Mouse (Mus musculus) layer of hippocampus, adult 2 months (tissue): ENCODE measurements around the gene Serpina9. TPM values are rescaled to one million over a fixed set of nuclear protein-coding genes. Genes with fewer than 3 reads are reported as not detected.

Source experiments
- DNase-seq, 2 experiments: peaks; one replicate each; pipeline ENCODE4 v3.0.0; 2022; ENCODE audit warnings: low spot score in 2 of 2
- H3K27ac ChIP-seq: fragments of 200-600 bp; 2 replicates; pipeline ENCODE4 v1.8.1; 2022
- H3K4me3 ChIP-seq: fragments of 200-600 bp; 2 replicates; pipeline ENCODE4 v1.8.1; 2022; ENCODE audit warnings: mild to moderate bottlenecking
- CTCF ChIP-seq: fragments of 200-600 bp; conservative IDR thresholded peaks from 2 replicates; pipeline ENCODE4 v1.8.1; 2022; ENCODE audit warnings: antibody characterized with exemption, mild to moderate bottlenecking, moderate library complexity
- long read RNA-seq, 2 experiments: library from polyadenylated mRNA; stranded (forward); transcript quantifications; one replicate each; pipeline ENCODE4 v2.0.0; 2021; ENCODE audit warnings: borderline mapping rate in 2 of 2
- total RNA-seq, 2 experiments: library from RNA; stranded (reverse); gene quantifications; 2 replicates each; pipeline ENCODE4 v1.2.3; 2021

Serpina9 gene
- total RNA-seq: not detected
- long read RNA-seq, experiment 1: 0 reads
- long read RNA-seq, experiment 2: 0 reads

DNA sequence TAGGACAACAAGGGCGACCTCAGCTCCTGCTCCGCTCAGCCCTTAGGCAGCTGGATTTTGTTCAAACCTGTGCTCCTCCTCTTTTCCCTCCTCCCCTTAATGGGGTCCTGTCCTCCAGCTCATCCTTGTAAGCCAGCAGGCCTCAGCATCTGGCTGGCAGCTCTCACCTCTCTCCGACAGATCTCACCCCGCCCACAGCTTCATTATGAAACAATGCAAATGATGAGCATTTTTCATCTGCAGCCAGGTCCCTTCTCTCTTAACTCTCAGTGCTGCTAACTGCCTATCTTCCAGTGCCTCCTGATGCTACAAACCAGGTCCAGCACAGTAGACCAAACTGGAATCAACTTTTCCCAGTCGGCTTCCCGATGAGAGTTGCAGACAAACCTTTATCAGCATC, at the start of gene Serpina9:
TSS of gene Serpina9 (minus strand) at position 136 of the 400 bp plus-strand sequence.
- no peak within 1 kb of the TSS for H3K27ac ChIP-seq
- no peak for TF ChIP-seq CTCF
- no peak within 1 kb of the TSS for H3K4me3 ChIP-seq
- no peak for DNase-seq

- DNase-seq: no peak
- H3K27ac ChIP-seq: no peak overlapping the region
- no peak for TF ChIP-seq CTCF
- H3K4me3 ChIP-seq: no peak overlapping the region
Observed at GRCm38 (mm10) chr12:104061862-104062261, 48.3 kb upstream of the Serpina9 start.

- TF ChIP-seq CTCF: no peak
- Histone ChIP-seq H3K27ac (no peak overlapping the region), H3K4me3 (no peak overlapping the region)
- no peak for DNase-seq
Observed at GRCm38 (mm10) chr12:104060126-104060525, 46.6 kb upstream of the Serpina9 start.

GRCm38 (mm10) chr12:104057531-104057930, 44.0 kb upstream of the Serpina9 start:
- no peak overlapping the region for H3K27ac ChIP-seq

GRCm38 (mm10) chr12:104057050-104057449, 43.5 kb upstream of the Serpina9 start:
- no peak for TF ChIP-seq CTCF
- no peak overlapping the region for H3K4me3 ChIP-seq
- DNase-seq: peak in 1 of 2 experiments; percentile 58
- no peak overlapping the region for H3K27ac ChIP-seq

More at GRCm38 (mm10) chr12:104057531-104057930, 44.0 kb upstream of the Serpina9 start:
- DNase-seq: no peak
- no peak overlapping the region for H3K4me3 ChIP-seq
- no peak for TF ChIP-seq CTCF

DNA sequence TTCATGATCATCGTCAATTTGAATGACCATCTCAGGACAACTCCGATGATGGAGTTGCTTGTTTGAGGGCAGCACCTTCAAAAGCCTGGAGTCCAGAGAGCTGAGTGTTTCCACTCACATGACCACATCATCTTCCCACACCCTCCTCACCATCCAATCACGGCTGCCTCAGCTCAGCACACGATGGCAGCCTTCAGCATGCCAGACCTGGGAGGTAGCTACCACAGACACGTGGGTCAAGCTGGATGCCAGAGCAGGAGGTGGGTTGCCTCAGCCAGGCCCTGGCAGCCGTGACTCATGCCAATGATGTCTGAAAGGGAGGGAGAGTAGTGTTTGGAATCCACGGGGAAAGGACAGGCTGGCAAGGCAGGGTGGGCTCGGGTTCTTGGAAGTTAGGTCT, 42.2 kb upstream of the Serpina9 start:
- no peak overlapping the region for H3K4me3 ChIP-seq
- no peak overlapping the region for H3K27ac ChIP-seq
- DNase-seq: no peak
- no peak for TF ChIP-seq CTCF

DNA sequence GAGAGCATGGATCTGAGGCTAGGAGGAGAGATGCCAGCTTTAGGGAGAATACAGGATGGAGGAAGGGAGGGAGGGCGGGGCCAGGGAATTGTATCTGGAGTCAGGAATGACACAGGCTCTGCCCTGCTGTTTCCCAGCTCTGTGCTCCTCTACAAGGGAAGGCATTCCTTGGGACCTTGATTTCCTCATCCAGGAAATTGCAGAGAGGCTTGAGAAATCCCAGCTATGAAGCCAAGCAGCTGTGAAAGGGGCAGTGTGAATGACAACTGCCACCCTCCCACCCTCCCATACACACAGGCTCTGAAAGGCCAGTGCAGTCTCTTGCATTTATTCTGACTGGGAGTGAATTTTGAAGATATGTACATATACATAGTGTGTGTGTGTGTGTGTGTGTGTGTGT, 40.4 kb upstream of the Serpina9 start:
- no peak for TF ChIP-seq CTCF
- Histone ChIP-seq H3K4me3 (no peak overlapping the region), H3K27ac (no peak overlapping the region)
- no peak for DNase-seq

DNA sequence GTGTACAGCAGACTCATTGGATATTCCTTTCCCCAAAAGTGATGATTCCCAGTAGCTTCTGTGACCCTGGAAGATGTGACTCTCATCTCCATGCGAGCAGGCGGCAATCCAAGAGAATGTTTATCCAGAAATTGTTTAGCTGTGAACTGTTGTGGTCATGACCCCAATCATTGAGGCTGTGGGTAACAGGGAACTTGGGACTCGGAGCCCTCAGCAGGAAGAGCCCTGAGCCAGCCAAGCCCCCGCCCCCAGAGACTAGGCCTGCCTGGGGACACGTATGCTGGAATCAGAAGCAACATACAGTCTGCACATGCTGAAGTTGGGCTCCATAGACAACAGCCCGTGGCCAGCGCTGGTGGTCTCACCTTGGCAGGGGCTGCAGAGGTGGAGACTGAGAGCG, 32.2 kb upstream of the Serpina9 start:
- no peak for DNase-seq
- H3K27ac ChIP-seq: no peak overlapping the region
- no peak for TF ChIP-seq CTCF
- no peak overlapping the region for H3K4me3 ChIP-seq

DNA sequence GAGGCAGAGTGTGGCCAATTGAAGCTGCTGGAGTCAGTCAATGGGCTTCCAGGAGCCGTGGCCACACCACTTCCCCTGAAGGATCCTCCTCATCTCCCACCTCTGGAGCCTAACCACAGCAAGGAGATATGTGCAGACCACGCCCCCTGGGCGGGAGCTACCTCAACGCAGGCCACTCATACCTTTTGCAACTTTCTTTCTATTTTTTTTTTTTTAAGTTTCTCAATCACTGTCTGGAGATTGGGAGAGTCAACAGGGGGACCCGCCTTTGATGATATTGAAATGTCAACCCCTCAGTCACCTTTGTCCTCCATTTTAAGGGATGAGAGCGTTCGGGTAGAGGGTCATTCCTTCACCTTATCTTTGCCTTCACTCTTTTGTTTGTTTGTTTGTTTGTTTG, 30.8 kb upstream of the Serpina9 start, which contains the start of gene Serpina12:
TSS of gene Serpina12 (minus strand) at position 101 of the 400 bp plus-strand sequence.
- no peak for DNase-seq
- no peak for TF ChIP-seq CTCF
- H3K27ac ChIP-seq: no peak within 1 kb of the TSS
- H3K4me3 ChIP-seq: no peak within 1 kb of the TSS

DNA sequence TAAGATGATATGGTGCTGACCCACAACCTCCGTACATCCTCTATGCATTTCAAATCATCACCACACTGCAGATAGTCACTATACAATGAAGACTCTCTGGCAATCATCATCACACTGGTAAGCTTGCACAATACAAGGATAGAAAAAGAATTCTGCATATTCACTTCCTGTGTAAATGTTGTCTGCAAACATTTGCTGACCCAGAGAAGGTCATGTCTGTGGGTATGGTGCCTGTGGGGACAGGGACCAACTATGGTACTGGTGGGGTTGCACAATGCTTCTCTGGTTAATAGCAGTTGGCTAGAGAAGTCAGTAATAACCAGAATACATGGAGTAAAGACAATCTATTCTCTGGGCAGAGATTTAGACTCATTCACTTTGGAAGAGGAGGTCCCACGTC, 29.2 kb upstream of the Serpina9 start:
- TF ChIP-seq CTCF: no peak
- Histone ChIP-seq H3K27ac (no peak overlapping the region), H3K4me3 (no peak overlapping the region)
- no peak for DNase-seq

DNA sequence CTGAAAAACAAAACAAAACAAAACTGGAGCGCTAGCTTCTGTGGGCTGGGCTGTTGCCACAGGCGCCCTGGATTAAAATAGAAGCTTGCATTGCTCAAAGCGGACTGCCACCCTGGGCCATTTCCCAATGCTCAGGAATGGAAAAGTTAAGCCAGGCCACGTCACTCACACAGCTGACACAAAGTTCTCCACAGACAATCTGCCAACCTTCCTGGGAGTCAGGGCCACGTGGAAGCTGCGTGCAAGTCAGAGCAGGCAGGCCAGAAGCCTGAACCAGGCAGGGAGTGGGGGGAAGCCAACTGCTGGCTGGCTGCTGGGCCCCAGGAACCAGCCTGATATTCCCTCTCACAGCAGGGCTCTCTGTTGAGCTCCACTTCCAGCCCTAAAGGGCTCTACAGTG, 27.8 kb upstream of the Serpina9 start:
- DNase-seq: peak; percentile 50 to 69
- peak overlapping the region; percentile 66; the same call in 1 of the 2 replicates for H3K27ac ChIP-seq
- TF ChIP-seq CTCF: no peak
- no peak overlapping the region for H3K4me3 ChIP-seq

- Histone ChIP-seq H3K4me3 (no peak overlapping the region), H3K27ac (no peak overlapping the region)
- DNase-seq: no peak
- no peak for TF ChIP-seq CTCF
Observed at GRCm38 (mm10) chr12:104038181-104038580, 24.6 kb upstream of the Serpina9 start.

- no peak for TF ChIP-seq CTCF
- DNase-seq: no peak
- H3K27ac ChIP-seq: no peak overlapping the region
- no peak overlapping the region for H3K4me3 ChIP-seq
Observed at GRCm38 (mm10) chr12:104033752-104034151, 20.2 kb upstream of the Serpina9 start.

DNA sequence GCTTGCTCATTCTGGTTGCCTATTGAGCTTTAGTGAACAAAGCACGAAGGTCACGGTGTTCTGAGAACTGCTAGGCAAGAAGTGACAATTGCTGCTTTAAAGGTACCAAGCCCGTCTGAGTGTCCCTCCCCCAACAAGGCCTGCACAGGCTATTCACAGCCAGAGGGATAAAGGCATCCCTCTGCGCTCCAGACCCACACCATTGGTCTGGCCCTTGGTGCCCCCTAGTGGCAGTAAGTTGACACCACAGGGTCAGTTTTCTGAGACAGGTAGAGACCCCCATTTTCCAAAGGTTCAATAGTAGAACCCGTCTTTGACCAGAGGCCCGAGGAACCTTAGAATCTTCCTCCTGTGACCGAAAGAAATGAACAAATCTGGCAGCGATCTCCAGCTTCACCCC, 16.4 kb upstream of the Serpina9 start:
- peak in 1 of 2 experiments; percentile 26 for DNase-seq

GRCm38 (mm10) chr12:104015280-104015679, 1.7 kb upstream of the Serpina9 start:
- no peak overlapping the region for H3K4me3 ChIP-seq
- H3K27ac ChIP-seq: no peak overlapping the region
- no peak for DNase-seq
- no peak for TF ChIP-seq CTCF

More for the DNA sequence above, 16.4 kb upstream of the Serpina9 start:
- peak; percentile 83 for TF ChIP-seq CTCF
- H3K27ac ChIP-seq: no peak overlapping the region
- H3K4me3 ChIP-seq: no peak overlapping the region
